Mouse (Mus musculus): ENCODE results near the gene Anapc7. TPM values are rescaled to one million over a fixed set of nuclear protein-coding genes. Genes with fewer than 3 reads are reported as not detected.

The Anapc7 gene
- polyA plus RNA-seq, 1 experiment from 2014 or later, result 20.9 TPM

GRCm38 (mm10) chr5:122460656-122461055 lies 39.2 kb downstream of the Anapc7 start:
- H3K4me1 ChIP-seq (ENCODE audit: control insufficient read depth, insufficient read depth, low read length), result no peaks in the 10 kb centered on the region
- 85% methylated on average over 11 of the region's 11 CpGs for whole genome bisulfite sequencing (ENCODE audit: insufficient replicate concordance)
- H3K36me3 ChIP-seq (ENCODE audit: control insufficient read depth, insufficient read depth, low read length), result peaks cover 84% of the 10 kb centered on the region
- no peak overlapping the region for H3K4me3 ChIP-seq (ENCODE audit: low read depth, low read length)
- H3K9ac ChIP-seq (ENCODE audit: low read depth, low read length), result no peak overlapping the region
- H3K4me2 ChIP-seq, result no peak overlapping the region
- no peaks in the 10 kb centered on the region for H3K9me3 ChIP-seq (replicated peaks; ENCODE audit: control insufficient read depth, low read length)
- no peak overlapping the region for H3K27ac ChIP-seq (ENCODE audit: low read depth, low read length)
- ATAC-seq (replicated peaks; ENCODE audit: insufficient number of reproducible peaks, low FRiP score, low TSS enrichment), result no peak
- no peaks in the 10 kb centered on the region for H3K27me3 ChIP-seq (ENCODE audit: control insufficient read depth, insufficient read depth, low read length)

DNA sequence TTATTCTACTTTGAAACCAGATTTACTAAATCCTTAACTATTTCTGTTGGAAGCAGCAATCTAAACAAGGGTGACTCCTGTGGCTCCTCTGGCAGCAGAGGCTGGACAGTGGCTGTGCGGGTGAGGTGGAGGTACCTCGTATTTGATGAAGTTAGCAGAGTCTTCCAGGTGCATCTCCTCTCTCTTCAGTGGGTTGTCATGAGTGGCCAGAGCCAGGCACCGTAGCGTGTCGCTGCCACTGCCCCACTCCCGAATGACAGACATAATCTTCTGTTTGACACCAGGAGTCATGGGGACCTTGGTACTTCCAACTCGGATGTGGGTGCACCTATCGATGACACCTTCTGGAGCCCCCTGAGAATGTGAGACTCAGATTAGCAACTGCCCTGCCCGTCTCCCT lies 39.9 kb downstream of the Anapc7 start:
- Histone ChIP-seq H3K4me2 (no peak overlapping the region), H3K27me3 (ENCODE audit: control insufficient read depth, insufficient read depth, low read length) (no peaks in the 10 kb centered on the region), H3K9ac (ENCODE audit: low read depth, low read length) (no peak overlapping the region), H3K36me3 (ENCODE audit: control insufficient read depth, insufficient read depth, low read length) (peaks cover 83% of the 10 kb centered on the region), H3K27ac (ENCODE audit: low read depth, low read length) (no peak overlapping the region), H3K4me3 (ENCODE audit: low read depth, low read length) (no peak overlapping the region), H3K9me3 (replicated peaks; ENCODE audit: control insufficient read depth, low read length) (no peaks in the 10 kb centered on the region), H3K4me1 (ENCODE audit: control insufficient read depth, insufficient read depth, low read length) (no peaks in the 10 kb centered on the region)
- ATAC-seq (replicated peaks; ENCODE audit: insufficient number of reproducible peaks, low FRiP score, low TSS enrichment), result no peak
- 91% methylated on average over 9 of the region's 9 CpGs for WGBS (ENCODE audit: insufficient replicate concordance)

GRCm38 (mm10) chr5:122471658-122472057 lies 50.2 kb downstream of the Anapc7 start:
- H3K9me3 ChIP-seq (replicated peaks; ENCODE audit: control insufficient read depth, low read length), result no peaks in the 10 kb centered on the region
- no peak overlapping the region for H3K4me2 ChIP-seq
- no peak overlapping the region for H3K9ac ChIP-seq (ENCODE audit: low read depth, low read length)
- ATAC-seq (replicated peaks; ENCODE audit: insufficient number of reproducible peaks, low FRiP score, low TSS enrichment), result no peak
- no peak overlapping the region for H3K27ac ChIP-seq (ENCODE audit: low read depth, low read length)
- no peak overlapping the region for H3K4me3 ChIP-seq (ENCODE audit: low read depth, low read length)
- H3K27me3 ChIP-seq (ENCODE audit: control insufficient read depth, insufficient read depth, low read length), result no peaks in the 10 kb centered on the region
- WGBS (ENCODE audit: insufficient replicate concordance), result 55% methylated on average over 5 of the region's 5 CpGs
- H3K36me3 ChIP-seq (ENCODE audit: control insufficient read depth, insufficient read depth, low read length), result peaks cover 50% of the 10 kb centered on the region
- peaks cover 28% of the 10 kb centered on the region for H3K4me1 ChIP-seq (ENCODE audit: control insufficient read depth, insufficient read depth, low read length)

GRCm38 (mm10) chr5:122474643-122475363 lies 53.3 kb downstream of the Anapc7 start:
- Histone ChIP-seq H3K36me3 (ENCODE audit: control insufficient read depth, insufficient read depth, low read length) (peaks cover 29% of the 10 kb centered on the region), H3K27ac (ENCODE audit: low read depth, low read length) (no peak overlapping the region), H3K4me2 (no peak overlapping the region), H3K9me3 (replicated peaks; ENCODE audit: control insufficient read depth, low read length) (no peaks in the 10 kb centered on the region), H3K4me3 (ENCODE audit: low read depth, low read length) (no peak overlapping the region), H3K9ac (ENCODE audit: low read depth, low read length) (no peak overlapping the region), H3K4me1 (ENCODE audit: control insufficient read depth, insufficient read depth, low read length) (peaks cover 20% of the 10 kb centered on the region), H3K27me3 (ENCODE audit: control insufficient read depth, insufficient read depth, low read length) (no peaks in the 10 kb centered on the region)
- WGBS (ENCODE audit: insufficient replicate concordance), result 82% methylated on average over 4 of the region's 4 CpGs
- no peak for ATAC-seq (replicated peaks; ENCODE audit: insufficient number of reproducible peaks, low FRiP score, low TSS enrichment)

DNA sequence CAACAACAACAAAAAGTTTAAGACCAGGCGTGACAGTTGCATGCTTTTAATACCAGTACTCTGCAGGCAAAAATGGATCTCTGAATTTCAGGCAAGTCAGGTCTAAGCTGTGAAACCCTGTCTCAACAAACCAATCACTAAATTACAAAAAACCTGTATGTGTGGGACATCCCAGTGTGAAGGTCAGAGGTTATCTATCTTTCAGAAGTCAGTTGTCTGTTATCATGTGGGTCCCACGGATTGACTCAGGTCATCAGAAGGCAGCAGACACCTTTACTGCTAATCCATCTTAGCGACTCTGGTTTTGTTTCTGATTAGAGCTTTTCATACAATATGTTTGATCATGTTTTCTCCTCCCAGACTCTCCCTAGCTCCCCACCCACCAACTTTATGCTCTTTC lies 54.6 kb downstream of the Anapc7 start:
- Histone ChIP-seq H3K27me3 (ENCODE audit: control insufficient read depth, insufficient read depth, low read length) (no peaks in the 10 kb centered on the region), H3K27ac (ENCODE audit: low read depth, low read length) (no peak overlapping the region), H3K4me2 (no peak overlapping the region), H3K9me3 (replicated peaks; ENCODE audit: control insufficient read depth, low read length) (no peaks in the 10 kb centered on the region), H3K4me1 (ENCODE audit: control insufficient read depth, insufficient read depth, low read length) (peaks cover 12% of the 10 kb centered on the region), H3K36me3 (ENCODE audit: control insufficient read depth, insufficient read depth, low read length) (peaks cover 25% of the 10 kb centered on the region), H3K4me3 (ENCODE audit: low read depth, low read length) (no peak overlapping the region), H3K9ac (ENCODE audit: low read depth, low read length) (no peak overlapping the region)
- ATAC-seq (replicated peaks; ENCODE audit: insufficient number of reproducible peaks, low FRiP score, low TSS enrichment), result no peak
- WGBS (ENCODE audit: insufficient replicate concordance), result 46% methylated on average over 3 of the region's 3 CpGs

GRCm38 (mm10) chr5:122477492-122477891 lies 56.0 kb downstream of the Anapc7 start:
- peaks cover 28% of the 10 kb centered on the region for H3K36me3 ChIP-seq (ENCODE audit: control insufficient read depth, insufficient read depth, low read length)
- 88% methylated on average over 3 of the region's 3 CpGs for WGBS (ENCODE audit: insufficient replicate concordance)
- no peak overlapping the region for H3K27ac ChIP-seq (ENCODE audit: low read depth, low read length)

GRCm38 (mm10) chr5:122479131-122479530 lies 57.6 kb downstream of the Anapc7 start:
- ATAC-seq (replicated peaks; ENCODE audit: insufficient number of reproducible peaks, low FRiP score, low TSS enrichment), result no peak
- H3K9me3 ChIP-seq (replicated peaks; ENCODE audit: control insufficient read depth, low read length), result no peaks in the 10 kb centered on the region
- H3K27ac ChIP-seq (ENCODE audit: low read depth, low read length), result no peak overlapping the region
- H3K9ac ChIP-seq (ENCODE audit: low read depth, low read length), result no peak overlapping the region
- peaks cover 4% of the 10 kb centered on the region; the same call in 1 of the 2 replicates for H3K4me1 ChIP-seq (ENCODE audit: control insufficient read depth, insufficient read depth, low read length)
- H3K4me2 ChIP-seq, result no peak overlapping the region
- 51% methylated on average over 2 of the region's 2 CpGs for WGBS (ENCODE audit: insufficient replicate concordance)
- no peak overlapping the region for H3K4me3 ChIP-seq (ENCODE audit: low read depth, low read length)
- peaks cover 34% of the 10 kb centered on the region for H3K36me3 ChIP-seq (ENCODE audit: control insufficient read depth, insufficient read depth, low read length)
- no peaks in the 10 kb centered on the region for H3K27me3 ChIP-seq (ENCODE audit: control insufficient read depth, insufficient read depth, low read length)

More at GRCm38 (mm10) chr5:122477492-122477891, 56.0 kb downstream of the Anapc7 start:
- Histone ChIP-seq H3K4me1 (ENCODE audit: control insufficient read depth, insufficient read depth, low read length) (peaks cover 9% of the 10 kb centered on the region; the same call in 1 of the 2 replicates), H3K27me3 (ENCODE audit: control insufficient read depth, insufficient read depth, low read length) (no peaks in the 10 kb centered on the region), H3K4me2 (no peak overlapping the region), H3K9ac (ENCODE audit: low read depth, low read length) (no peak overlapping the region), H3K9me3 (replicated peaks; ENCODE audit: control insufficient read depth, low read length) (no peaks in the 10 kb centered on the region), H3K4me3 (ENCODE audit: low read depth, low read length) (no peak overlapping the region)
- ATAC-seq (replicated peaks; ENCODE audit: insufficient number of reproducible peaks, low FRiP score, low TSS enrichment), result no peak

- no peak overlapping the region for H3K9ac ChIP-seq (ENCODE audit: low read depth, low read length)
- no peak overlapping the region for H3K27ac ChIP-seq (ENCODE audit: low read depth, low read length)
- H3K4me2 ChIP-seq, result no peak overlapping the region
- H3K36me3 ChIP-seq (ENCODE audit: control insufficient read depth, insufficient read depth, low read length), result peaks cover 36% of the 10 kb centered on the region
- no peaks in the 10 kb centered on the region for H3K9me3 ChIP-seq (replicated peaks; ENCODE audit: control insufficient read depth, low read length)
- ATAC-seq (replicated peaks; ENCODE audit: insufficient number of reproducible peaks, low FRiP score, low TSS enrichment), result no peak
- peaks cover 4% of the 10 kb centered on the region; the same call in 1 of the 2 replicates for H3K4me1 ChIP-seq (ENCODE audit: control insufficient read depth, insufficient read depth, low read length)
- no peaks in the 10 kb centered on the region for H3K27me3 ChIP-seq (ENCODE audit: control insufficient read depth, insufficient read depth, low read length)
- no peak overlapping the region for H3K4me3 ChIP-seq (ENCODE audit: low read depth, low read length)
- WGBS (ENCODE audit: insufficient replicate concordance), result 73% methylated on average over 5 of the region's 5 CpGs
Measured at GRCm38 (mm10) chr5:122481844-122482243, 60.4 kb downstream of the Anapc7 start.

Measured in heart, embryonic 11.5 days (tissue).